Mouse (Mus musculus) heart, embryonic 12.5 days (tissue): ENCODE results near the gene Ppdpf. TPM values are rescaled to one million over a fixed set of nuclear protein-coding genes. Genes with fewer than 3 reads are reported as not detected.

Experiments used
- ATAC-seq: fragments of 200-750 bp; cut with Nextera tagmentation; 2 replicates; pipeline ENCODE4 v1.8.0; 2017; ENCODE audit warnings: moderate TSS enrichment, moderate library complexity; ENCODE audit not compliant: insufficient number of reproducible peaks, low FRiP score
- H3K27ac ChIP-seq: fragments of 300-500 bp; sonication (generic); 2 replicates; pipeline ENCODE4 v1.5.1; 2016; ENCODE audit warnings: mild to moderate bottlenecking, moderate library complexity; ENCODE audit not compliant: poor library complexity, severe bottlenecking
- H3K27me3 ChIP-seq: fragments of 300-500 bp; sonication (generic); replicated peaks from 2 replicates; pipeline ENCODE4 v1.6.1; 2016; ENCODE audit warnings: mild to moderate bottlenecking, moderate library complexity
- H3K36me3 ChIP-seq: fragments of 300-500 bp; sonication (generic); 2 replicates; pipeline ENCODE4 v1.6.1; 2016; ENCODE audit warnings: mild to moderate bottlenecking, moderate library complexity
- H3K4me1 ChIP-seq: fragments of 300-500 bp; sonication (generic); replicated peaks from 2 replicates; pipeline ENCODE4 v1.6.1; 2016; ENCODE audit warnings: mild to moderate bottlenecking
- H3K4me2 ChIP-seq: fragments of 300-500 bp; sonication (generic); 2 replicates; pipeline ENCODE4 v1.6.1; 2016; ENCODE audit warnings: mild to moderate bottlenecking, moderate library complexity
- H3K4me3 ChIP-seq: fragments of 300-500 bp; sonication (generic); 2 replicates; pipeline ENCODE4 v1.5.1; 2016; ENCODE audit warnings: mild to moderate bottlenecking
- H3K9ac ChIP-seq: fragments of 300-500 bp; sonication (generic); 2 replicates; pipeline ENCODE4 v1.6.1; 2016; ENCODE audit warnings: mild to moderate bottlenecking, moderate library complexity
- H3K9me3 ChIP-seq: fragments of 300-500 bp; sonication (generic); replicated peaks from 2 replicates; pipeline ENCODE4 v1.6.1; 2016; ENCODE audit warnings: mild to moderate bottlenecking, moderate library complexity
- WGBS: fragments of 180-500 bp; shearing (Covaris S2); methylation state at CpG from one replicate; pipeline ENCODE4 v1.1.7; 2016; 5-methylcytosine and 5-hydroxymethylcytosine counted together
- polyA plus RNA-seq: library from polyadenylated mRNA; unstranded; fragments of >200 nt; fragmentation: Nextera tagmentation; extraction: Ambion mirVana; gene quantifications from 2 replicates; pipeline ENCODE4 v1.2.1, GENCODE M21; 2016

Gene Ppdpf
- polyA plus RNA-seq, 1 experiment from 2014 or later: 174 TPM

DNA sequence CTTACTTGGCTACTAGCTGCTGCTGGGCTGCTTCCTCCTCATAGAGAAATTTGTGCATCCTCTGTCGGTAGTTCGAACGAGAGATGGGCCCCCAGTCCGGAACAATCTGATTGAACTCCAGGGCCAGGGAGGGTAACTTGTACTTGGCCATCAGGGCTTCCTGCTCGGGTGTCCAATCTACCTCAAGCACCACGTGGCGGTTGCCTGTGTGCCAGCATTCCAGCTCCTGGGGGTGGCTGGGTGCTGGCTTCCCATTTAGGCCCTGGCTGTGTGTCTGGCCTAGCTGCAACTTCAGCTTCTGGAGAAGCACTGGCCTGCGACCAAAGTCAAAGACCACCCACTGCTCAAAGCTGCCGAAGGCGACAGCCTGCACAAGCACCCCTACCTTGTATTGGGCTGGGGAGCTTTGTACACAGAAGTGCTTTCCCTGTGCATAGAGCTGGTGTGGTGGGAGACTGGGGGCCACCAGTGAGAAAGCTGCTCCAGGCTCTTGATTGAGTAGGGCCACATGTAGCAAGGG, 51.1 kb downstream of the Ppdpf start:
- peaks cover 27% of the 10 kb centered on the region for H3K36me3 ChIP-seq
- H3K4me2 ChIP-seq: no peak overlapping the region
- no peak overlapping the region for H3K9ac ChIP-seq
- H3K27ac ChIP-seq: no peak overlapping the region
- no peaks in the 10 kb centered on the region for H3K9me3 ChIP-seq
- 76% methylated on average over 10 of the region's 10 CpGs for WGBS
- no peak for ATAC-seq
- H3K4me1 ChIP-seq: peaks cover 8% of the 10 kb centered on the region; the same call in 1 of the 2 replicates
- no peaks in the 10 kb centered on the region for H3K27me3 ChIP-seq
- no peak overlapping the region for H3K4me3 ChIP-seq

Other genes starting within 250 kb of the Ppdpf start
- gene Nkain4, start 232.5 kb upstream of the Ppdpf start, polyA plus RNA-seq: 36.1 and 37.1 TPM in 2 replicates
- gene Arfgap1, start 220.0 kb upstream of the Ppdpf start, polyA plus RNA-seq: 87.0 and 88.0 TPM in 2 replicates
- gene Col20a1, start 200.7 kb upstream of the Ppdpf start, polyA plus RNA-seq: 0.20 and 0.23 TPM in 2 replicates
- 0.19 and 0.31 TPM in 2 replicates for gene Chrna4, start 143.7 kb upstream of the Ppdpf start, polyA plus RNA-seq
- gene Kcnq2, start 51.9 kb upstream of the Ppdpf start, polyA plus RNA-seq: 0.11 TPM in 1 of 2 replicates, not detected in the other
- gene Eef1a2, start 30.2 kb upstream of the Ppdpf start, polyA plus RNA-seq: 7.7 and 7.9 TPM in 2 replicates
- gene Ptk6, start 15.5 kb downstream of the Ppdpf start, polyA plus RNA-seq: not detected in 2 replicates
- 0.23 and 0.32 TPM in 2 replicates for gene Srms, start 25.9 kb downstream of the Ppdpf start, polyA plus RNA-seq
- not detected in 2 replicates for gene Fndc11, start 32.8 kb downstream of the Ppdpf start, polyA plus RNA-seq
- gene Helz2, start 54.8 kb downstream of the Ppdpf start, polyA plus RNA-seq: 1.7 and 1.9 TPM in 2 replicates
- gene Gmeb2, start 100.8 kb downstream of the Ppdpf start, polyA plus RNA-seq: 10.3 and 10.7 TPM in 2 replicates
- 0.45 and 0.80 TPM in 2 replicates for gene Stmn3, start 127.3 kb downstream of the Ppdpf start, polyA plus RNA-seq
- 29.0 and 30.0 TPM in 2 replicates for gene Rtel1, start 132.5 kb downstream of the Ppdpf start, polyA plus RNA-seq
- 33.8 and 33.9 TPM in 2 replicates for gene Zgpat, start 177.7 kb downstream of the Ppdpf start, polyA plus RNA-seq
- 50.0 and 54.1 TPM in 2 replicates for gene Arfrp1, start 178.2 kb downstream of the Ppdpf start, polyA plus RNA-seq
- gene Lime1, start 192.8 kb downstream of the Ppdpf start, polyA plus RNA-seq: 16.2 and 16.9 TPM in 2 replicates